ENCODE assay signal across 12 mouse cellular contexts in genomic region chr2:104128803-104129531, GRCm38 (mm10). TPM values are rescaled to one million over a fixed set of nuclear protein-coding genes. Genes with fewer than 3 reads are reported as not detected.
DNase-seq lines count a peak whose midpoint lies in the region; ATAC-seq and TF ChIP-seq lines count a peak whose summit lies in the region.
"Had no signal": no experiment of that assay in that cellular context is flagged by ENCODE, and none has a peak within 500 bp of the region (broad histone marks: within the 10 kb centered on the region; RNA-seq: fewer than 3 reads in every experiment).

No protein-coding gene starts in this region.

- no peak for TF ChIP-seq EP300 in liver, embryonic 14.5 days (IDR thresholded peaks at IDR 0.05; ENCODE audit: low read depth)

- peaks cover 51% of the 10 kb centered on the region for H3K27me3 ChIP-seq in liver, embryonic 12.5 days (replicated peaks)
- H3K27me3 ChIP-seq in liver, embryonic 14.5 days (ENCODE audit: control insufficient read depth, insufficient read depth, low read length), result peaks cover 9% of the 10 kb centered on the region
- H3K27me3 ChIP-seq in hindbrain, postnatal 0 days (ENCODE audit: insufficient read depth, low read length), result no peaks in the 10 kb centered on the region

- DNase-seq in adrenal gland, adult (ENCODE audit: inconsistent age in 2 of 2, low spot score in 1 of 2), result peak; percentile 75 to 90
- no peak for DNase-seq in adrenal gland, adult 18-20 months (ENCODE audit: low spot score in 2 of 2)
- DNase-seq in liver, result no peak
- DNase-seq in liver, embryonic 14.5 days (ENCODE audit: low read depth in 3 of 3, low spot score in 3 of 3), result no peak
- peak; percentile 90 for DNase-seq in yolk sac, embryonic 10.5 days (ENCODE audit: low spot score)
- no peak for DNase-seq in right cerebral cortex, adult 2 months (ENCODE audit: low spot score in 2 of 2)
- no peak for DNase-seq in hindbrain, postnatal 0 days (ENCODE audit: low spot score)
- DNase-seq: spleen, adult 18-20 months had no signal

- H3K9me3 ChIP-seq in liver, embryonic 12.5 days (replicated peaks), result no peaks in the 10 kb centered on the region
- H3K9me3 ChIP-seq in liver, embryonic 14.5 days (ENCODE audit: control insufficient read depth, low read length), result no peaks in the 10 kb centered on the region
- no peaks in the 10 kb centered on the region for H3K9me3 ChIP-seq in hindbrain, postnatal 0 days (ENCODE audit: low read length)
- H3K9me3 ChIP-seq: lung, embryonic 15.5 days had no signal

- H3K4me3 ChIP-seq in liver, embryonic 12.5 days, result no peak overlapping the region
- H3K4me3 ChIP-seq in liver, embryonic 14.5 days (ENCODE audit: insufficient read depth in 1 of 2, low read depth in 2 of 2, low read length in 2 of 2), result no peak overlapping the region
- no peak overlapping the region for H3K4me3 ChIP-seq in hindbrain, postnatal 0 days (ENCODE audit: low read length)
- H3K4me3 ChIP-seq: lung, embryonic 15.5 days; myocyte had no signal

- no peaks in the 10 kb centered on the region for H3K36me3 ChIP-seq in liver, embryonic 12.5 days
- no peaks in the 10 kb centered on the region for H3K36me3 ChIP-seq in liver, embryonic 14.5 days (replicated peaks; ENCODE audit: control insufficient read depth, insufficient read depth, low read depth)
- no peaks in the 10 kb centered on the region for H3K36me3 ChIP-seq in hindbrain, postnatal 0 days (ENCODE audit: insufficient read depth, low read length)
- H3K36me3 ChIP-seq: lung, embryonic 15.5 days had no signal

- 75% methylated on average over 13 of the region's 13 CpGs for WGBS in liver, embryonic 12.5 days (ENCODE audit: insufficient replicate concordance)
- WGBS in liver, embryonic 14.5 days (ENCODE audit: insufficient replicate concordance), result 78% methylated on average over 13 of the region's 13 CpGs
- 89% methylated on average over 13 of the region's 13 CpGs for WGBS in hindbrain, postnatal 0 days

- H3K27ac ChIP-seq in liver, embryonic 12.5 days, result no peak overlapping the region; the same call in 1 of the 2 replicates
- H3K27ac ChIP-seq in liver, embryonic 14.5 days, result no peak overlapping the region
- no peak overlapping the region for H3K27ac ChIP-seq in hindbrain, postnatal 0 days
- H3K27ac ChIP-seq: lung, embryonic 15.5 days had no signal

- H3K4me1 ChIP-seq in liver, embryonic 12.5 days, result peaks cover 41% of the 10 kb centered on the region
- peaks cover 29 to 42% of the 10 kb centered on the region in 2 experiments for H3K4me1 ChIP-seq in liver, embryonic 14.5 days (replicated peaks; ENCODE audit: control insufficient read depth in 2 of 2, insufficient read depth in 2 of 2, low read length in 1 of 2)
- H3K4me1 ChIP-seq in hindbrain, postnatal 0 days (ENCODE audit: insufficient read depth, low read length), result no peaks in the 10 kb centered on the region

- no peak for ATAC-seq in liver, embryonic 12.5 days
- no peak for ATAC-seq in liver, embryonic 14.5 days (ENCODE audit: insufficient read depth)
- no peak for ATAC-seq in hindbrain, postnatal 0 days

- no peak overlapping the region for H3K9ac ChIP-seq in liver, embryonic 12.5 days
- peak overlapping the region; percentile 32 for H3K9ac ChIP-seq in liver, embryonic 14.5 days (replicated peaks)
- H3K9ac ChIP-seq in hindbrain, postnatal 0 days (replicated peaks; ENCODE audit: low read length), result no peak overlapping the region
- H3K9ac ChIP-seq: lung, embryonic 15.5 days had no signal

- peak overlapping the region; percentile 57; the same call in 1 of the 2 replicates for H3K4me2 ChIP-seq in liver, embryonic 12.5 days
- H3K4me2 ChIP-seq in liver, embryonic 14.5 days (ENCODE audit: low read depth), result no peak overlapping the region; the same call in 1 of the 2 replicates
- H3K4me2 ChIP-seq in hindbrain, postnatal 0 days (ENCODE audit: low read depth, low read length), result no peak overlapping the region
- H3K4me2 ChIP-seq: lung, embryonic 15.5 days had no signal

- TF ChIP-seq CTCF in liver, embryonic 14.5 days (IDR thresholded peaks at IDR 0.05; ENCODE audit: low read depth), result no peak
- TF ChIP-seq CTCF in hindbrain, postnatal 0 days (IDR thresholded peaks at IDR 0.05; ENCODE audit: low read depth), result no peak

RNA-seq across cellular contexts. Expression of gene A930018P22Rik, which starts 6.4 kb away (rescaled TPM):
- 1 to 10 TPM in 1 of 2 experiments, under 1 TPM in 1; 0.89 to 1.5 TPM for total RNA-seq in adrenal gland, adult 18-20 months (2021)
- polyA plus RNA-seq in liver, embryonic 12.5 days (2016; fragmentation: Nextera tagmentation; extraction: Ambion mirVana), result 0.36 and 0.77 TPM in 2 replicates
- polyA plus RNA-seq in liver, embryonic 14.5 days (2012; rRNA removed), result 0.22 and 0.23 TPM in 2 replicates
- 0.63 and 0.93 TPM in 2 replicates for polyA plus RNA-seq in liver, embryonic 14.5 days (2014; fragmentation: Nextera tagmentation; extraction: Ambion mirVana)
- 0.31 and 2.2 TPM in 2 replicates for total RNA-seq in hindbrain, postnatal 0 days (2014; rRNA removed)
- 0.23 TPM in 1 of 2 replicates, not detected in the other for polyA plus RNA-seq in hindbrain, postnatal 0 days (2015; fragmentation: Nextera tagmentation; extraction: Ambion mirVana)
- total RNA-seq: left cerebral cortex, adult 8-10 months had no signal
- polyA plus RNA-seq: lung, embryonic 15.5 days had no signal

RNA-seq across cellular contexts. Expression of gene Cd59a, which starts 33.4 kb away (rescaled TPM):
- total RNA-seq in adrenal gland, adult 18-20 months (2021), result 100 to 1,000 TPM in 1 of 2 experiments, 10 to 100 TPM in 1; 99.7 to 107 TPM
- polyA plus RNA-seq in liver, embryonic 12.5 days (2016; fragmentation: Nextera tagmentation; extraction: Ambion mirVana), result 71.2 and 76.7 TPM in 2 replicates
- polyA plus RNA-seq in liver, embryonic 14.5 days (2012; rRNA removed), result 29.4 and 41.3 TPM in 2 replicates
- 88.5 and 94.7 TPM in 2 replicates for polyA plus RNA-seq in liver, embryonic 14.5 days (2014; fragmentation: Nextera tagmentation; extraction: Ambion mirVana)
- total RNA-seq in hindbrain, postnatal 0 days (2014; rRNA removed), result 2.9 and 8.9 TPM in 2 replicates
- polyA plus RNA-seq in hindbrain, postnatal 0 days (2015; fragmentation: Nextera tagmentation; extraction: Ambion mirVana), result 16.0 and 17.0 TPM in 2 replicates

RNA-seq across cellular contexts. Expression of gene Cd59b, which starts 59.3 kb away (rescaled TPM):
- 10 to 100 TPM; 13.0 TPM for total RNA-seq in adrenal gland, adult 18-20 months (2021)
- 10.4 and 13.2 TPM in 2 replicates for polyA plus RNA-seq in liver, embryonic 12.5 days (2016; fragmentation: Nextera tagmentation; extraction: Ambion mirVana)
- 9.3 and 12.2 TPM in 2 replicates for polyA plus RNA-seq in liver, embryonic 14.5 days (2012; rRNA removed)
- 14.3 and 16.6 TPM in 2 replicates for polyA plus RNA-seq in liver, embryonic 14.5 days (2014; fragmentation: Nextera tagmentation; extraction: Ambion mirVana)
- not detected in 2 replicates for total RNA-seq in hindbrain, postnatal 0 days (2014; rRNA removed)
- polyA plus RNA-seq in hindbrain, postnatal 0 days (2015; fragmentation: Nextera tagmentation; extraction: Ambion mirVana), result 3.5 and 3.9 TPM in 2 replicates
- polyA plus RNA-seq: myocyte had no signal

Comparison
In these comparisons a context has a peak if more than half of its experiments do, and no peak if none do; other contexts are left out.
1. DNase-seq: peak in adrenal gland, adult (2 of 2) and yolk sac, embryonic 10.5 days (single experiment); none in adrenal gland, adult 18-20 months (0 of 2), liver (single experiment), liver, embryonic 14.5 days (0 of 3), right cerebral cortex, adult 2 months (0 of 2) and hindbrain, postnatal 0 days (single experiment).